Mouse (Mus musculus) liver, embryonic 14.5 days (tissue): ENCODE data around the gene Hnrnpu.
"Not testable (repeated sequence)": the region's sequence is repeated elsewhere in the genome, so short reads cannot be mapped to it uniquely, and the experiment has no call there.

Experiments used
- CTCF ChIP-seq: IDR thresholded peaks from 2 replicates; pipeline ENCODE4 v1.5.1; 2016; ENCODE audit warnings: antibody characterized with exemption, low read depth, control low read depth
- EP300 ChIP-seq: IDR thresholded peaks from 2 replicates; pipeline ENCODE4 v1.6.1; 2016; ENCODE audit warnings: antibody characterized with exemption, low read depth

DNA sequence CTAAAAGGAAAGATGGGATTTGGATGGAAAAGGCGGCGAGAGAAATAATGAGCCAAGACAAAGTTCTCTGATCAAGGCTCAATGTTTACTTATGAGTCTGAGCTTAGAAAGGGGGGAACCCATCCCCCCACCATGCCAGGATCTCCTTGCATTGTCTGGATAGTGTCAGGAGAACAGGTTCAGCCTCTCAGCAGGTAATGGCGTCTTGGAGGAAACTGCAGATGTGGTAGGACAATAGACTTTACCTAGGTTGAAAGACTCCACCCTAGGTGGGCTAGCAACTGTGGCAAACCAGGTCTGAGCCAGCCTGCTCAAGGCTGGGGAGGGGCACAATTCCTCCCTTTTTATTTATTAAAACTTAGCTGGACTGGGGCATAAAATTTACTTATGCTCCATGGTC lies 54.3 kb downstream of the Hnrnpu start:
- TF ChIP-seq CTCF, EP300: not testable (repeated sequence)
